Mouse (Mus musculus): ENCODE results near the gene Top2a.

Gene Top2a

DNA sequence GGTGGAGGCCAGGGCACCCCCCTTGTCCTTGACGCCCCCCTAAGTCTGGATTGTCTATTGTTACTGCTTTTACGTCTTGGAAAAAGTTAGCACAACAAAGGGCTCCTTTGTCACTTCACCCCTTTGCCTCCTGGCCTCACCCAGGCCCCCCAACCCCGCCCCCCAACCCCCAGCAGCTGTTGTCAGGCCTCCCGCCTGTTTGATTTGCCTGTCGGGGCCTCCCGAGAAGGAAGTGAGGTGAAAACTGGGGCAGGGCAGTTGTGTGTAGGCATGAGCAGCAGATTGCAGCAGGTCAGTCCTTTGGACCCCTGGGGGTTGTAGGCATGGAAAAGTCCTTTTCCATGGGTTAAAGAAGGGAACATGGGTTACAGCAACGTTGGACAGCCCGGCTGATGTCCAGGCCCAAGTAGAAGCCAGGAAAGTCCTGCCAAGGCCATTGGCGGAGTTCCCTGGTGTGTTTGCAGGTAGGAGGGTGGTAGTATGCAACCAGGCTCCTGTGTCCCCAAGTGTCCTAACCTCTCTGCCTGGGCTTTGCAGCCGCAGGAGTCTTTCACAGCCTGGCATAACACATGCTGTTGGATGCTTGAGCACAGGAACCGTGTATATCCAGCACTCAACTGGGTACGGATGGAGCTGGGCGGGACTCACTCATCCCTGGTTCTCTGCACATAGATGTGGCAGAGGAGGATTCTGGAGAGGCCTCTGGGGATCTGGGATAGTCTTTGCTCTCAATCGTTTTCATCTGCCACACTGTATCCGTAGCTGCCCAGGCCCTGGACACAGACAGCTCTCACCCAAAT lies 59.2 kb downstream of the Top2a start:
- peak; percentile 28 for DNase-seq (ENCODE audit: low read depth)

DNA sequence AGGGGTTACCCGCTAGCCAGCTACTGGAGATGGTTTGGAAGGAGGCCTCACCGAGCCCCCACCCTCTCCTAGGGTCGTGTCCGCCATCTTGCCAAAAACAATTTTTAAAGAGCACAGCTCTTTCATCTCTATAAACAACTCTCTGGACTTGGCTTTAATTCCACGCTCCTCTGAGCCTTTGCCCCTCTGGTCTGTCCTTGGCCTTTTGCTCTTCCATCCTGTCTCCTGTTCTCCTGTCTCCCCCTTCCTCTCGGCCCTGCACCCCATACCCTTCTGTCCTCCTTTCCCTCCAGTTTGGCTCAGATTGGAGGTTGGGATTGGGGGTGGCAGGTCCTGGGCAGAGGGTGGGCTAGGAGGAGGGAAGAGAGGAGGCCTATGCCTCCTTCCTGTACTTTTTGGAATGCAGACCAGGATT lies 59.8 kb downstream of the Top2a start:
- DNase-seq (ENCODE audit: low read depth), result no peak

DNA sequence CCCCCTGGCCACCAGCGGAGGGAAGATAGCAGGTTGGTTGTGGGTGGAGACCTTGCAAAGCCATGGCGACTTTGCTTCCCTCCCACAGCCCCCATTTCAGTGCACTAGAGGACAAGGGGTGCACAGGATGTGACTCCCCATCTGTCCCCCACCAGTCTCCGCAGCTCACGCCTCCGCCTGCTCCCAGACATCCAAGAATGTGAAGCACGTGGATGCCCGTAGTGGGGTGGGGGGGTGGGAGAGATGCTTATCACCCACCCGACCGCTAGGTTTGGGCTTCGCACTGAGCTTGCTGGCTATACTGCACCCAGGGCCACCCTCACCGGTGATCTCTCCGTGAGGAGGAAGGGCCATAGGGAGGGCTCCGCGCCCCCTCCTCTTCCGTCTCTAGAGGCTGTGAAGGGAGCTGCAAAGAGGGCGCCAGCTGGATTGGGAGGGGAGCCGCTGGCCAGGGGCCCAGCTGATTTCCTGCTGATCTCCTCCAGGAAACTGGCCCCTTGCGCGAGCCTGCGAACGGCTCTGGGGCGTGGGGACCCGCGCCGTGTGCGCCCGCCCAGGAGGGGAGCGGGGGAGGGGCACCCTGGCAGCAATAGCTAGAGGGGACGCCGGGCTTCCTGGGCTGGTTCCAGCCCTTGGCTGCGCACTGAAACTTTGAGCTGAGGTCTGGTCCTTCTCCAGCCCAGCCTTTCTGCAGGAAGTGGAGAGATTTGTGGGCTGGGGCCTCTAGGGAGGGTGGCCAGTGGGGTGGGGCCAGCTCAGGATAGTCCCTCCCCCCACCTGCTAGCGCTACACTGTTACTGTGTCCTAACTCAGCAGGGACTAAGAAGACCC lies 60.6 kb downstream of the Top2a start:
- DNase-seq (ENCODE audit: low read depth), result peak; percentile 73

DNA sequence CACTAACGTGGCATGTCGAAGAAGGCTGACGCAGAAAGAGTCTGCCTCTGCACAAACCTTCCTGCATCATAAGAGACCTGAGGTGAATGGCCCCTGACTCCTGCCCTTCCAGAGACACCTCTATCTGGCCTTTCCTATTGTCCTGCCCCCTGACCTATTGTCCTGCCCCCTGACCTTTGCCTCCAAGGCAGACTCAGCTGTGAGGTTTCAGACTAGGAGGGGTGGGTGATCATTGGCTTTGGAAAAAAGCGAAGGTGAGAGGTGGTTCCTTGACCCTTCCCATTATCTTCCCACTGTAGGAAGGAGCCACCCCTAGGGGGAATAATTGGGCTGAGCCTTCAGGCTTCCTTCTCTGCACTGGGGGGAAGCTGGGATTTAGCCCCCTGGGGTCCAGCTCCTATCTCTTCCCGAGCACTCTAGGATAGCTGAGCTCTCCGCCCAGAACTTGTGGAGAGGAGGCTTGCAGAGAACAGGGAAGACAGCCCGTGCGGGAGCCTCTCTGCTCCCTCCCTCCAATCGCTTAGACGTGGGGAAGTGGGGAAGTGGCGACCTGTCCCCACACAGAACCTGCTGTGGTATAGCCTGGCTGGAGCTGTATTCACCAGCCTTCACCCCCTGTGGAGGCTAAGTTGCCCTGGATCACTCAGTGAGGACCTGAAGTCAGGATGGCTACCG lies 61.4 kb downstream of the Top2a start:
- no peak for DNase-seq (ENCODE audit: low read depth)

DNA sequence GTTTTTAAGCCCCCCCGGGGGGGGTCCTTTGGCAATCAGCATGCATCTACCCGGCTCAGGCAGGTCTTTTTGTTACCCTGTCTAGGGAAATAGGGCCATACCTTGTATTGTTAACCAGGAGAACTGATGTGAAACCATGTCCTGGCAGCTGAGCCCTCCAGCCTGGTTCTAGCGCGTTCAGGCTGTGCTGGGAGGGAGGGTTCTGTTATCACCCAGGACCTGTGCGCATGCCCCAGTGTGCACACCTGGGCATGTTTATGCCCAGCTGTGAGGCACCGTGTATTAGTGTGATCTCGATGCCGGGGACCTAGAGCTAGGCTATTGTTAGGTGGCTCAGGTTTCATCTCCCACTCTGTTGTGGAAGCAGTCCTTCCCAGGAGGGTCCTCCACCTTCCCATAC lies 62.2 kb downstream of the Top2a start:
- peak; percentile 62 for DNase-seq (ENCODE audit: low read depth)

DNA sequence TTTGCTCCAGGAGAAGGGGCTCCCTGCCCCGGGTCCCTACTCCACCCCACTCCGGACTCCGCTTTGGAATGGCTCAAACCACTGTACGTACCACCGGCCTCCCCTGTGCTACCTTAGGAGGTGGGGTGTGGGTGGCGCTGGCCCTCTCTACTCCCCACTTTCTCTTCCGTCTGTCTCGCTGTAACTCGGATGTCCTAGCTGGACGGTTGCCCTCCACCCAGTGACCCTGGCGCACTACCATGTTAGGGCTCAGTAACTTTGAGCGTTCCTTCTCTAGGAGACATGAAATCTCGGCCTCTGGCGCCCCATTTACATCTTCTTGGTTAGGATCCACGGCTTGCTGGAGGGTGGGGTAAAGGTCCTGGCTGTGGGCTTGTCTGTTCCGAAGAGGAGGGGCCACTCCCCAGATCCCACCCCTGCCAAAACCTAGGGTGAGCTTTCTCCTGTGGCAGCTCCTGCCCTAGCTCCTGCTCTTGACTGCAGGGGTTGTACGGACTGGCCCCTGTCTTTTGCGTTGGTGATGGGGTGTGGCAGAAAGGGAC lies 62.9 kb downstream of the Top2a start:
- no peak for DNase-seq (ENCODE audit: low read depth)

DNA sequence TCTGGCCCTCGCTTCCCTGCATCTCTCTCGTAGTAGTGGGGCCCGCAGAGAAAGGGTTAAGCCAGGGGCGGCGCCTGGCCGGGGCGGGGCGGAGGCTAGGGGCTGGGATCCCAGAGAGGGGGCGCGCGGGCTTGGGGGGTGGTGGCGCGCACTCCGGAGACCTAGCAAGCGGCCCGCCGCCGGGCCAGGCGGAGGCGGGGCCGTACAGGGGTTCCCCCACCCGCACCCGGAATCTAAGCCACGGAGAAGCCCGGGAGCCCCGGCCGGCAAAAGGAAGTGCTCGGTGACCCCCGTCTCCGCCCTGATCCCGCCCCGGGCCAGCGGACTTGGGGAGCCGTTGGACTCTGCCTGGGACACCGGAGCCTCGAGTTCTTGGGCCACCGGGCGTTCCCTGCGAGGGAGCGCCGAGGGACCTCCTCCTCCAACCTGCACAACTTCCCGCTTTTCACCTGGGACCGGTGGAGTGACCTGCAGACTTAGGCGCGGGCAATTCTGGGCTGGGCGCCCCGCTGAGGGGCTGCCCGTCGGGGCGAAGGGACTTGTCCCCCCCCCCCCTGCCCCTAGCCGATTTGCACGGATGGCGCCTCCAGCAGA lies 63.6 kb downstream of the Top2a start:
- DNase-seq (ENCODE audit: low read depth), result peak; percentile 68

DNA sequence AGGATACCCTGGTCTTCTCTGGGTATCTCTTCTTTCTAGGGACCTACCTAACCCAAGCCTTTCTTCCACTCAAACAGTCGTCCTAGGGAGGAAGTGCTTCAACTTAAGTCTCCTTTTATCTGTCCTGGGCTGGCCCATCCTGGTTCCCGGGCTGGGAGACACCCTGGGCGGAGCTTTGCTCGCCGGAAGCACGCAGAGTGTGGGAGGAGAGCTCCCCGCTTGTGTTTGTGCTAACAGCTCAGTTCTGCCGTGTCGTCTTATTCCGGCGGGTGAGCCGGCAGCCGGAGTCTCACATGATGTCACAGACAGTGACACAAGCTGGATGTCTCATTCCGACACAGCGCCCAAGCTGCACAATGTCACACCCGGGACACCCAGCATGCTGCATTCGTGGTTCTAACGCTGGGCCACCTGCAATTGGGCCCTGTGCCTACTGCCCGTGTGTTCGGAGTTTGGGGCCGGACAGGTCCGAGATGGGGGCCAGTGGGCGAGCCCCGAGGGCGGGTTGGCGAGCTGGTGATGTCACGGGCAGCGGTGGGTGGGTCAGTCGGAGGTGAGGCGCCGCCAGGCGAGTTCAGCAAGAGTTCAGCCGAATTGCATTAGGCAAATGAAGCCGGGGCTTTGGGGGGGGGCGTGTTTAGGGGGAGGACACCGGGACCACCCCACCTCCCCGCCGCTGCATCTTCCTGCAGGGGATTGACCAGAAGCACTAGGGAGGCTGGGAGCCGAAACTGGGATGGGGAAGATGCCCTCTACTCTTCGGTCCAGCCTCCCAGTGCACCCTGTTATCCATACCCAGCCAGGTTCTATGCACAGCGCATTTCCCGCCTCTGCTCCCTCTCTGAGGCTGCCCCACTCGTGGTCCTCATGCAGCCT lies 64.3 kb downstream of the Top2a start:
- peak; percentile 93 for DNase-seq (ENCODE audit: low read depth)

DNA sequence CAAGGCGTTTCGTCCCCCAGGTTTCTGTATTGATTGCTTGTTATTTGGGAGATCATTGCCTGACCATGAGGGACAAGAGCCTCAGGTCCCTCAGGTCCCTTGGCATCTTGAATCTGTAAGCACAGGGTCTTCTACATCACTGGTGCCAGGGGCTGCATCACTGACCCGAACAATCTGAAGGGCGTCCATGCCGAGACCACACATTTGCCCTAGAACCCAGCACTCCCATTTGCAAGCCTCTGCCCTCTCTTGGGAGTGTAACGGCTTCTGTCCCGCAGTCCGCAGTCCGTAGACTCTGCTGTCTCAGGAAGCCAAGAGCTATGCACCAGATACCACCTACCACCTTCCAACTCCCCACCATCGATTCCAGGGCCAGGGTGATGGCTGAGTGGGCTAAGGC lies 67.6 kb downstream of the Top2a start:
- DNase-seq (ENCODE audit: low read depth), result no peak

DNA sequence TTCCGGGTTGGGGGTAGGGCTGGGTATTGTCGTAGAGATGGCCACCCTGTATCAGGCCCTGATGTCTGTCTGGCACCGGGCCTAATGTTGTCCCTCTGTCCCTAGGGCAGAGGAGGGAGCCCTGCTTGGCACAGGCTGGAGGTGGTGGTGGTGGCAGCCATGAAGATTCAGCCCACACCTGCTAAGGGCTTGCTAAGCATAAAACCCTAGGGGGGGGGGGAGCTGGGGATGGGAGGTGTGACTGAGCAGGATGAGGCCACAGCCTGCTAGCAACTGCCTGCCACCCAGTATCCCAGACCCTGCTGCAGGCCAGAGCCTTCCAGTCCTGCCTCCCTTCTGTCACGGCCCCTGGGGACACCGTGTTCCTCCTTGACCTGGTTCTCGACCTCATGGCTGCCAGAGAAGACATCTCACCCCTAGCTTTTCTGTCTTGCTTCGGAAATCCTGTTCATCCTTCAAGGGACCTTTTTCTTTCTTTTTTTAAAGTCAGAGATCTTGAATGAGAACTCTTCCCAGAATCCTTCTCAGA lies 68.2 kb downstream of the Top2a start:
- DNase-seq (ENCODE audit: low read depth), result no peak

DNA sequence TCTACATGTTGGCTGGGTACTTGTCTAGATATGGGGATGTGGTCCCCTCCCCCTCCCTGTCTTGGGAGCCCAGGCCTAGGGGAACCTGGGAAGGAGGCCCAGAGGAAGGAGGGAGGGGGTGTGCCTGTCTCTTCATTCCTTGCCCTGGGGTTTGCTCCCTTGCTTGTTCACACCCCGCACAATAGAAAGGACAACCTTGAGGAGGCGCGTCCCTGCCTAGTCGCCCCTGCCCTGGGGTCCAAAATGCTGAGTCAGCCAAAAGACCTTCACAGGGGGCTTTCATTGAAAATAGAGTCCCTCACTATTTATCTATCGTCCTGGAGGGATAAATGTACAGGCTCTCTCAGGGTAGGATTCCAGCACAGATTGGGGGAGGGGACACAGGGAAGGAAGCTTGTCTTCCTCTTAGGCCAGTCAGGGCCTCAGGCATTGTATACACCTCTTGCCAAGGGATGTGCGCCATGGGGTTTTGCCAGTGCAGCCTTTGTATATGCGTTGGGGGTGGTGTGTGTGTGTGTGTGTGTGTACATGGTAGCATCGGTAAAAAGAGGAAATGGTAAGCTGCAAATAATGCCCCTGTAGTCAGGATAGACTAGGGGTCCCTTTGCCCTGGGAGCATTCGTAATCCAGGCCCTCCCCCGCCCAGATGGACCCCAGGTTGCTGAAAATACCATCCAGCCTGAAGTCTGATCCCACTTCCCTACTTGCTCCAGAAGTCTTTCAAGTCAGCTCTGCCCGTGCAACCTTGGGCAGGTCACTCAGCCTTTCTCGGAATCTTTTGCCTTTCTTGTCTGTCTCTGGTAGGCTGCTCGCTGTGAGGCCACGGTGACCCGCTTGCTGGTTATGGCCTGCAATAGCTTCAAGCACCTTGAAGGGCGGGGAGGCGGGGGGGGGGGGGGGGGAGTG lies 68.9 kb downstream of the Top2a start:
- no peak for DNase-seq (ENCODE audit: low read depth)

DNA sequence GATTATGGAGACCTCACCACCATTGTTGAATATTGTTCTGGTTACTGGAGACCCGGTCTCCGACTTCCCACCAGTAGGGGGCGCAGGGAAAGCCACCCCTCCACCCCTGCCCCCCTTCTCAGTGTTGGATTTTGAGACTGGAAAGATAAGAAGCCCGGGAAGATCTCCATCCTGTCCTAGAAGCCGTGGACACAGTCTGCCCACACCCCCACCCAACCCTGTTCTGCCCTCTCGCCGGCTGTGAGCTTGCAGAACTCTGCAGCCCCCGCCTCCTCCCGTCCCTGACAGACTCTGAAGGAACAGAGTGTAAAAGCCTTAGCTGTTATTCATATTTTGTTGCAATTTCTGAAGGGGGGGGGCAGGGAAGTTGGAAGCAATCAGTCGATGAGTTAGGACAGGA lies 69.6 kb downstream of the Top2a start:
- peak; percentile 79 for DNase-seq (ENCODE audit: low read depth)

DNA sequence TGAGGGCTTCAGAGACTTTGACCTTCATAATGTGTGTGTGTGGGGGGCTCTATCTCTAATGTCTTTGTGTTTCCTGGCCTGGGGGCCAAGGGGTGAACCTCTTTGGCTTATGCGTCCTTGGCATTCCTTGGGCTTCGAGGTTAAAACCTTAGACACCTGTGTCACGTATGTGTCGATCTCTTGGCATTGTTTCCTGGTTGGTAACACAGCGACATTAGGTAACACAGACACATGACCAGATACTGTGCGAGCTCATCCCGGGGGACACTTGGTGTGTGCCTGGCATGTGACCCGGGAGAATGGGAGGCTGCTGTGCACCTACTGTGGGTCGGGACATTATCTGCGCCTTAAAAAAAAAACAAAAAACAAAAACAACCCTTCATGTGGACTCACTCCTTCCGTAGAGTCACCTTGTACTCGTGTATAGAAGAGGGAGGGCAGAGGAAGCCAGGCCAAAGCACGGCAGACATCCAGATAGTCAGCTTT lies 70.1 kb downstream of the Top2a start:
- DNase-seq (ENCODE audit: low read depth), result no peak

DNA sequence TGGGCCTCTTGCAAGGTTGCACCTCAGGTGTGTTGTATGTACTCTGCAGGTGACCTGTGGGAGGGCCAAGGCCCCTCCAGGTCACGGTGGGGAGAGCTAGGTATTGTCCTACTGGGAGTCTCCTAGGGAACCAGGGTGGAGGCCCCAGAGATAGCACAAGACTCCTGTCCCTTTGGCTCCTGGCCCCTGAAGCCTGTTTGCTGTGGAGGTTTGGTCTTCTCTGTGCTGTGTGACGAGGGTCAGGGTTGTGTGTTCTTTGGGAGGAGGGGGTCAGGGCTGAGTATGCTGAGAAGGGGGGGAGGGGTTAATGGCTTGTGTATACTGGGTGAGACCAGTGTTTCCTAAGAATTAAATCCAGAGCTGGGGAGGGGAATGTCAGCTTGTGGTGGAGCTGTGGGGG lies 70.6 kb downstream of the Top2a start:
- no peak for DNase-seq (ENCODE audit: low read depth)

DNA sequence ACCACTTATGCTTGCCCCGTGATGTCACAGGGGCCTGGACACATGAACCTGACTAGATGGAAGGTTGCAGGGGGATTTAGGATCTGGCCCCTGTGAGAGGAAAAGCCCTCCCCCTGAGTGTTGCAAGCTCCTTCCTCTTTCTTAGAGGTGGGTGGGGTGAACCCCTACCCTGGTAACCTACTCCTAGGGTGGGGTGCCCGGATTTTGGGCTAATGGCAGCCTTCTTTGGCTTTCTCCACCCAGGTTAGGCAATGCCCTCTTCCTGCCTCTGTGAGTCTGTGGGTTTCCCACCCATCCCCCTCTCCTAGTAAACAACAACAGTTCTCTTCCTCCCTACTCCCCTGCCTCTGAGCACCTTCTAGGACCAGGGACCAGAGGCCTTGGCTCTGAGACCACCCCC lies 71.3 kb downstream of the Top2a start:
- no peak for DNase-seq (ENCODE audit: low read depth)

DNA sequence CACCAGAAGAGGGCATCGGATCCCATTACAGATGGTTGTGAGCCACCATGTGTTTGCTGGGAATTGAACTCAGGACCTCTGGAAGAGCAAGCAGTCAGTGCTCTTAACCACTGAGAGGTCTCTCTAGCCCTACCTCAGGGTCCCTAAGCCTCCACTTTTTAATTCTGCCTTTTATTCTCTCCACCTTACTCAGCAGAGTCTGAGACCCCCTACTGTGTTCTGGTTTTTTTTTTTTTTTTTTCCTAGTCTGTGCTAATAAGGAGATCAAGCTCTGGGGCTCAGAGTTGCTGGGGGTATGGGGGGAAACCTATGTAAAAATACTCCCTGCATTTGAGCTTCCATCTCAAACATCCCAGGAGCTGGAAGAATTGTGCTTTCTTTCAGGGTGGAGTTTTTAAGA lies 71.9 kb downstream of the Top2a start:
- DNase-seq (ENCODE audit: low read depth), result no peak

DNA sequence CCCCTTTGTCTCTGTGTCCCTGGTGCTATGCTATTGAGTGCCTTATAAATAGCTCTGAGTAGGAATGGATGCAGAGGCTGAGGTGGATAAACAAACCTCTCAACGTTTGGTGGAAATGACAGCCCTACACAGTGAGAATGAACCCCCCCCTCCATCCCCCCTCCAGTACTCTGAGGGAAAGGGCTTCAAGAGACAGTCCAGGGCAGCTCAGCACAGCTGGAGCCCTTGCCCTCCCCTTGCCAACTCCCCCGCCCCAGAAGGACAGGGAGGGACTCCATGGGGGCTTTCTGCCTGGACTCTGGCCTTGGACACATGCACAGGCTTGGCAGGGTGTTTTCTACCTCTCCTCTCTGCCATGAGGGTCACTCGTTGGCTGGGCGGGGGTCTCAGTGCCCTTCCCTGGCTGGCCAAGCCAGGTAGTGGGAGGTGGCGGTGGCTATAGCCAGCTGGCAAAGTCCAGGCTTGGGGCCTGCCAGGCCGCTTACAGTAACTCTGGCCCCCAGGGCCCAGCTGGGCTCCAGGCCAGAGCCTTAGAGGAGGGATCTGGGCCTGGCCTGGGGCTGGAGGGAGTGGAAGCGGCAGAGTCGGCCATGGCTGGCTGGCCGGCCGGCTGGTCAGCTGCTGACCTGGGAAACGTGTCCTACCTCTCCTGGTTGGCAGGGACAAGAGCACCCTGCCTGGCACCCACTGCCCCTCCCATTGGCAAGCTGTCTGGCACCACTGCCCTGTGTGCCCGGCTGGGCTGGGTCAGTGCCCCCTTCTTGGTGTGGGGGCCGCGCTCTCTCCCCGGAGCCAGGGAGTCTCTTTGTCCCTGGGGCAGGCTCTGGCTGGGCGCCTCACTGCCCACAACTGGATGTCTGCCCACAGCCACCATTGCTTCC lies 72.7 kb downstream of the Top2a start:
- DNase-seq (ENCODE audit: low read depth), result no peak

DNA sequence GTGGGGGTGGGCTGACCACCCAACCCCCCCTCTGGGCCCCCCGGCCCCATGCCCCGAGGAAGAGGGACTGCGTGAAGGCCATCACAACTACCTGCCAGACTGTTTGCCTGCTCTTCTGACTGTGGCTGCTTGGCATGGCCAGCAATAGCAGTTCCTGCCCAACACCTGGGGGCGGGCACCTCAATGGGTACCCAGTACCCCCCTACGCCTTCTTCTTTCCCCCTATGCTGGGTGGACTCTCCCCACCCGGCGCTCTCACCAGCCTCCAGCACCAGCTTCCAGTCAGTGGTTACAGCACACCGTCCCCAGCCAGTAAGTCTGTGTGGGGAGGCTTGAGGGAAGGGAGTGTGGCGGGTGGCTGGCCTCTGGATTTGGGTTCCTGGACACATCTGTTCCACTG lies 73.5 kb downstream of the Top2a start:
- DNase-seq (ENCODE audit: low read depth), result no peak
